Mouse (Mus musculus): ENCODE data around the gene Clec16a. TPM values are rescaled to one million over a fixed set of nuclear protein-coding genes. Genes with fewer than 3 reads are reported as not detected.
A peak's percentile ranks its signal among the peaks of the same experiment; 100 is the strongest.

The Clec16a gene
- polyA plus RNA-seq, 1 experiment = 29.0 TPM

DNA sequence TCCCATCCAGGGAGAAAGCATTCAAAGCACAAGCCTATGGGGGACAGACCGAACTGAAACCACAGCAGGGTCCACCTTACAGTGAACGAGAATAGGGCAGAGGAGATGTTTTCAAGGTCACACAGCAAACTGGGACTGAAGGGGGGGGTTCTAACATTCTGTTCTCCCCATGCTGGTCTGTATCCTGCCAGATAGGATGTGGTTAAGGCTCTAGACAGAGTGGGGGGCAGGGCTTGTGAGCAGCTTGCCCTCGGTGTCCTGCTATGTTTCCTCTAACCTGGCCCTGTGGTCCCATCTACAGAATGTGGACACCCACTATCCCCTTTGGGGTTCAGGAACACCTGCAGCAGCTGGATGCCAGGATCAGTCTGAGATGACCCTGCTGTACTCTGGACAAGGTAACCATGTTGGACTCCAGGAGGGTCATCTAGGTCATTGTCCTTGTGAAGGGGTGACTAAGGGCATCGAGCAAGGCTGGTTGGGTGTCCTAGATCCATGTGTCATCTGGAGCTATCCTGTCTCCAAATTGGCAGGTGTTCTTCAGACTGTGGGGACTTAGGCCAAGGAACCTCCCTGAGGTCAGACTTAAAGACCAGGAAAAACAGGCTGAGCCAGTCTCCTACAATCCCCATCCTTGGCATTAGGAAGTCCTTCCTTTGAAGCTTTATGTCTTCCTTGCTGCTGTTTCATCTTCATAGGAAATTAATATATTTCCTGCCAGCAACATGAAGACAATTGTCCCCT is 20.1 kb upstream of the Clec16a start:
- no peak overlapping the region for H3K4me3 ChIP-seq (ENCODE audit: insufficient read depth, low read depth, low read length)
- no peak overlapping the region for H3K27ac ChIP-seq (replicated peaks; ENCODE audit: low read depth, low read length)

GRCm38 (mm10) chr16:10525610-10525980 is 19.5 kb upstream of the Clec16a start:
- Histone ChIP-seq H3K4me1 (ENCODE audit: control insufficient read depth, insufficient read depth, insufficient read length, low read length) (no peaks in the 10 kb centered on the region), H3K4me3 (ENCODE audit: insufficient read depth, low read depth, low read length) (no peak overlapping the region), H3K27ac (replicated peaks; ENCODE audit: low read depth, low read length) (no peak overlapping the region)

More for the DNA sequence above, 20.1 kb upstream of the Clec16a start:
- H3K4me1 ChIP-seq (ENCODE audit: control insufficient read depth, insufficient read depth, insufficient read length, low read length) = no peaks in the 10 kb centered on the region

DNA sequence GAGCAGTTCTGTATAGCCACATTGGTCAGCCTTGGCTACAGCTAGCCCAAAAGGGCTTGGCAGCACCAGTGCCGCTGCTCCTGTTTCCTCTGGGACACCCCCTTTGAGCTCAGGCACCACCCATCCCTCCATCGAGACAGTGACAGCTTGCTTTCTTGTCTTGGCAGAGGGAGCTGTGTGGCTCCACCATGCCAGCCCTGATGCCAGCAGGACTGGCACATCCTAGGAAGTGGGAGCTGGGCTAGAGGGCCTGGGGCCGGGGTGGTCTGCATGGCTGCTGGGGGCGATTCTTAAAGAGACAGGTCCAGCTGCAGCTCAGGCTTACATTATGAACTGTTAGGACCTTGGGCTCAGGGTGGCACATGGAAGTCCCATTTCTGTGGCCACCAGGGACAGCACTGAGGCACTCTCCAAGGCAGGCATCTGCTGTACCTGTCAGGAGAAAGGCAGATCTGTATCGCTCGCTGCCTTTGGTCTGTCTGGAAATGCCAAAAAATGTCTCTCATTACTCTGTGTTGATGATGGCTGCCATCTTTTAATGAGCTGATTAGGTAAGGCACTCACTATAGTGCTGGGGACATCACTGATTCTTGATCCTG is 18.0 kb upstream of the Clec16a start:
- Histone ChIP-seq H3K4me1 (ENCODE audit: control insufficient read depth, insufficient read depth, insufficient read length, low read length) (no peaks in the 10 kb centered on the region), H3K4me3 (ENCODE audit: insufficient read depth, low read depth, low read length) (no peak overlapping the region), H3K27ac (replicated peaks; ENCODE audit: low read depth, low read length) (no peak overlapping the region)

DNA sequence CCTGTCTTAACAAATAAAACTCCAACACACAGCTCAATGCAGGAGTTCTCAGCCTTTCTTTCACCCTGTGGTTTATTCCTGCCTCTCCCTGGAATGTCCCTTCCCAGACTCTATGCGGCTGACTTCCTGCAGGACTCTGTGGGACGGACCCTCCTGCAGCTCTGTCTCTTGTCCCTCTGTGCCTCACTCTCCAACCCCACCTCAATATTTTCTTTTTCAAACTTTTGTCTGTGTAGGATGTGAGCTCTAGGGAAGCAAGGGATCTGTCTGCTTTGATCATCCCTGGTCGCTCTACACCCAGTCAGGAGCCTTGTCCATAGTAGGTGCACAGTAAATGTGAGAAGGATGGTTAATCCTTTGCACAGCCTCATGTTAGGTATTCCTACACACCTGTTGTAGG is 16.8 kb upstream of the Clec16a start:
- Histone ChIP-seq H3K4me1 (ENCODE audit: control insufficient read depth, insufficient read depth, insufficient read length, low read length) (no peaks in the 10 kb centered on the region), H3K27ac (replicated peaks; ENCODE audit: low read depth, low read length) (no peak overlapping the region), H3K4me3 (ENCODE audit: insufficient read depth, low read depth, low read length) (no peak overlapping the region)

GRCm38 (mm10) chr16:10530179-10530578 is 15.0 kb upstream of the Clec16a start:
- H3K4me1 ChIP-seq (ENCODE audit: control insufficient read depth, insufficient read depth, insufficient read length, low read length) = no peaks in the 10 kb centered on the region
- no peak overlapping the region for H3K27ac ChIP-seq (replicated peaks; ENCODE audit: low read depth, low read length)
- H3K4me3 ChIP-seq (ENCODE audit: insufficient read depth, low read depth, low read length) = no peak overlapping the region

- Histone ChIP-seq H3K4me1 (ENCODE audit: control insufficient read depth, insufficient read depth, insufficient read length, low read length) (no peaks in the 10 kb centered on the region), H3K27ac (replicated peaks; ENCODE audit: low read depth, low read length) (no peak overlapping the region), H3K4me3 (ENCODE audit: insufficient read depth, low read depth, low read length) (no peak overlapping the region)
Observed at GRCm38 (mm10) chr16:10533781-10534180, 11.4 kb upstream of the Clec16a start.

DNA sequence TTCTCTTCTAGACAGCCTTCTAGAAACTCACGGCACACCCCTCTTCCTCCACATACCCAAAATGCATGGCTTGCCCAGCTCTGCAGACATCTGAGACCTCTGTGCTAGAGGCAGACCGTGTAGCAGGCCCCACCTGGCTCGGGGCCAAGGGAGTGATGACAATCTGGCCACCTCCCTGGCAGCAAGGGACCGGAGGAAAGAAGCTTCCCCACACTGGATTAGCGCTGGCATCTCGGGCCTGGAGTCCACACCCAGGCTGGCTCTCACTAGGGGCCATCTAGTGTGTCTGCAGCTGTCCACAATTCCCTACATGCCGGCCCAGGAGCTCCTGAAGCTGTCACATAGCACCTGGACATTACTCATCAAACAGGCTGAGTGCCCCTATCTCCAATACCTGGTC is 10.6 kb upstream of the Clec16a start:
- Histone ChIP-seq H3K4me3 (ENCODE audit: insufficient read depth, low read depth, low read length) (no peak overlapping the region), H3K27ac (replicated peaks; ENCODE audit: low read depth, low read length) (no peak overlapping the region), H3K4me1 (ENCODE audit: control insufficient read depth, insufficient read depth, insufficient read length, low read length) (no peaks in the 10 kb centered on the region)

- no peak overlapping the region for H3K27ac ChIP-seq (replicated peaks; ENCODE audit: low read depth, low read length)
- H3K4me1 ChIP-seq (ENCODE audit: control insufficient read depth, insufficient read depth, insufficient read length, low read length) = peaks cover 8% of the 10 kb centered on the region
- no peak overlapping the region for H3K4me3 ChIP-seq (ENCODE audit: insufficient read depth, low read depth, low read length)
Observed at GRCm38 (mm10) chr16:10536323-10536722, 8.8 kb upstream of the Clec16a start.

GRCm38 (mm10) chr16:10536961-10537360 is 8.2 kb upstream of the Clec16a start:
- Histone ChIP-seq H3K4me1 (ENCODE audit: control insufficient read depth, insufficient read depth, insufficient read length, low read length) (peaks cover 10% of the 10 kb centered on the region), H3K4me3 (ENCODE audit: insufficient read depth, low read depth, low read length) (no peak overlapping the region), H3K27ac (replicated peaks; ENCODE audit: low read depth, low read length) (no peak overlapping the region)

- no peak overlapping the region for H3K27ac ChIP-seq (replicated peaks; ENCODE audit: low read depth, low read length)
- peak overlapping the region; percentile 72 for H3K4me3 ChIP-seq (ENCODE audit: insufficient read depth, low read depth, low read length)
- H3K4me1 ChIP-seq (ENCODE audit: control insufficient read depth, insufficient read depth, insufficient read length, low read length) = peaks cover 10% of the 10 kb centered on the region
Observed at GRCm38 (mm10) chr16:10540763-10541597, 4.2 kb upstream of the Clec16a start.

DNA sequence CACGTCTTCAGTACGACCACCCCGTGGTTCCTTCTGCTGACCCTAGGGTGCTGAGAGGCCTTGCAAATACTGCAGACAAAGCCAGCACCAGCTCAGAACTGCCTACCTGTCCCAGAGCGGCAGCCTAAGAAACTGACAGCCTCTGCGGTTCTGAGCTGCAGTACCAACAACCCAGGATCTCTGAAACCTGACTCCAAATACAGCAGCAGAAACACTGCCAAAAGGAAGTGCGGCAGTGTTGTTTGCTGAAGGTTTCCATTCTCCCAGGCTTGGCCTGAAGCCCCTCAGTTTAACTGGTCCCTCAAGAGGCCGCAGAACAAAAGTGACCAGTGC is 3.6 kb upstream of the Clec16a start:
- H3K27ac ChIP-seq (replicated peaks; ENCODE audit: low read depth, low read length) = no peak overlapping the region
- peaks cover 10% of the 10 kb centered on the region for H3K4me1 ChIP-seq (ENCODE audit: control insufficient read depth, insufficient read depth, insufficient read length, low read length)
- peak overlapping the region; percentile 72 for H3K4me3 ChIP-seq (ENCODE audit: insufficient read depth, low read depth, low read length)

DNA sequence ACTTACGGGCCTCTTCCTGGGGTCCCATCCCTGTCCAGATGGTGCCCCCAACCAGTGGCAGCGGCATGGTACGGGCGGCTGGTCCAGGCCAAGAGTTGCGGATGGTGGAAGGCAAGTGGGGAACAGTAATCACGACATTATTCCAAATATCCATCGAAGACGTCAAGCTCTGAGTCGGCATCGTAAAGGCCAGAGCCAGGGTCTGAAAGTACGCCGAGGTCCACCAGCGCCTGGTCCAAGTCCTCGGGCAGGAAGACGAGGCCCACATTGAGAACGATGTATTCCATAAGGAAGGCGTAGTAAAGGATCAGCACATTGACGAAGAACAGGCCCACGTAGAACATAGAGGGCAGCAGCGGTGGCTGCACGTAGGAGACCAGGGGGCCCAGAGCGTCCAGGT is 2.9 kb upstream of the Clec16a start:
- peak overlapping the region; percentile 72 for H3K4me3 ChIP-seq (ENCODE audit: insufficient read depth, low read depth, low read length)
- peaks cover 10% of the 10 kb centered on the region for H3K4me1 ChIP-seq (ENCODE audit: control insufficient read depth, insufficient read depth, insufficient read length, low read length)
- no peak overlapping the region for H3K27ac ChIP-seq (replicated peaks; ENCODE audit: low read depth, low read length)

DNA sequence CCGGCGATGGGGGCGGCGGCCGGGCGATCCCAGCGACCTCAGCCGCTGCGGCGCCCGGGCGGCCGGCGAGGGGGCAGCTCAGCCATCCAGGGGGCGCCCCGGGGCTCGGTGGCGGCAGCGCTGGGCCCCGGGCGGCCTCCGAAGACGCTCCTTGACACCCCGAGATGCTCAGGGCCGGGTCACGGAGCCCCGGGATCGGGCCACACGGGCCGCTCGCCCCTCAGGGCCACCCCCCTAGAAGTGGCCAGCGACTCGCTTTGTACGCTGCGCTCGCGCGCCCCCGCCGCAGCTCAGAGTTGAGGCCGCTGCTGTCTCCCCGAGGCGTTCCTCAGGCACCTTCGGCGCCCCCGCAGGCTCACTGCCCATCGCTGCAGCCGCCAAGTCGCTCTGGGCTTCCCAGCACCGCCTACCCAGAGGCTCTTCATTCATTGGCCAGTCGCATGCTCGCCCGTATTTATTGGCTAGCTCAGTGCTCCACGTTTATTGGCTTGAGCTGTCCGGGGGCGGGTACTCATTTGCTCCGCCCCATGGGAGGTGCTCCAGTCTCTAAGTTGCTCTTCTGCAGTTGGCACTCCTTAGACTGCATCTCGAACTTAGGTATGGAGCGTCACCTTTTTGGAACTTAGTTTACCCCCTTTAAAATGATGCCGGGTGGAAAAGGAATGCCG is 2.3 kb upstream of the Clec16a start, which contains the start of gene Dexi:
Gene Dexi (minus strand): TSS at position 357 of the 668 bp plus-strand sequence.
- Histone ChIP-seq H3K4me3 (ENCODE audit: insufficient read depth, low read depth, low read length) (peak within 1 kb of the TSS; percentile 72), H3K4me1 (ENCODE audit: control insufficient read depth, insufficient read depth, insufficient read length, low read length) (peaks cover 10% of the 10 kb centered on the region), H3K27ac (replicated peaks; ENCODE audit: low read depth, low read length) (no peak within 1 kb of the TSS)

DNA sequence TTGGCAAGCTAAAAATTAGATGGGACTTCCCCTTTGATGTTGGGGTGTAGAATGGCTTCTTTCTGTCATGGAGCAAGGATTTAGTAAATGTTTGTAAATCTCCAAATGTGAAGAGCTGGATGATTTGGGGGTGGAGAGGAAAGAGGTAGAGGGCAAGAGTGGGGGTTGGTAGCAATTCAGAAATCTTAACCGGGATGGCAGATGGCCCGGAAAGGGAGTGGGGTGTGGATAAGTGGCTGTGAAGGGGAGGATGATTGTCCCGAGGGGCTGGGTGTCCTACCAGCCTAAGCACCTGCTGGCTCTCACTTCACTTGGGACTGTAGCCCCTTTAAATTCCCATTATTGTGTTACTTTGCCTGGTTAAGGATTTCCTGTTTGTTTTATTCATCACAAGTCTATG is 1.7 kb downstream of the Clec16a start:
- H3K27ac ChIP-seq (replicated peaks; ENCODE audit: low read depth, low read length) = no peak overlapping the region
- peaks cover 11% of the 10 kb centered on the region for H3K4me1 ChIP-seq (ENCODE audit: control insufficient read depth, insufficient read depth, insufficient read length, low read length)
- no peak overlapping the region for H3K4me3 ChIP-seq (ENCODE audit: insufficient read depth, low read depth, low read length)

GRCm38 (mm10) chr16:10548938-10549337 is 3.8 kb downstream of the Clec16a start:
- Histone ChIP-seq H3K27ac (replicated peaks; ENCODE audit: low read depth, low read length) (no peak overlapping the region; the same call in 1 of the 2 replicates), H3K4me3 (ENCODE audit: insufficient read depth, low read depth, low read length) (no peak overlapping the region), H3K4me1 (ENCODE audit: control insufficient read depth, insufficient read depth, insufficient read length, low read length) (peaks cover 11% of the 10 kb centered on the region; the same call in 1 of the 2 replicates)
